Mouse (Mus musculus): ENCODE data around the gene Mdm4. TPM values are rescaled to one million over a fixed set of nuclear protein-coding genes. Genes with fewer than 3 reads are reported as not detected.

Gene Mdm4
- polyA plus RNA-seq, 2 experiments = 45.6 to 132 TPM

DNA sequence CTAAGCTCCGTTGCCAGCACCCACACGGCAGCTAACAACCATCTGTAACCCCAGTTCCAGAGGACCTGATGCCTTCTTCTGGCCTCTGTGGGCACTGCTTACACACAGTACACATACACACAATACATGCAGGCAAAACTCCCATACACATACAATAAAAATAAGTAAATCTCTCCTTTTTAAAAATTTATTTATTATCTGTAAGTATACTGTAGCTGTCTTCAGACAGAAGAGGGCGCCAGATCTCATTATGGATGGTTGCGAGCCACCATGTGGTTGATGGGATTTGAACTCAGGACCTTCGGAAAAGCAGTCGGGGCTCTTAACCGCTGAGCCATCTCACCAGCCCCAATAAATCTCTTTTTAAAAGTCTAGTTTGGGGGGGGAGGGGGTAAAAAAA lies 9.0 kb downstream of the Mdm4 start:
- WGBS = 96% methylated on average over 7 of the region's 7 CpGs
- ATAC-seq (ENCODE audit: low FRiP score, low read depth) = no peak
- H3K36me3 ChIP-seq (ENCODE audit: control insufficient read depth, insufficient read depth, low read length) = peaks cover 20% of the 10 kb centered on the region
- no peak for DNase-seq (ENCODE audit: low spot score)
- peaks cover 6% of the 10 kb centered on the region for H3K4me1 ChIP-seq (ENCODE audit: control insufficient read depth, insufficient read depth, low read length)
- H3K9me3 ChIP-seq (ENCODE audit: control insufficient read depth, low read length) = no peaks in the 10 kb centered on the region
- H3K9ac ChIP-seq (ENCODE audit: low read depth, low read length, severe bottlenecking) = no peak overlapping the region
- no peak overlapping the region for H3K4me3 ChIP-seq (replicated peaks; ENCODE audit: low read length)
- no peak for TF ChIP-seq POLR2A (IDR thresholded peaks at IDR 0.05; ENCODE audit: borderline replicate concordance, extremely low read depth, insufficient read depth, insufficient read length)
- no peaks in the 10 kb centered on the region for H3K27me3 ChIP-seq (ENCODE audit: control insufficient read depth, insufficient read depth, low read length)
- H3K4me2 ChIP-seq (replicated peaks; ENCODE audit: low read depth, low read length, severe bottlenecking) = no peak overlapping the region
- H3K27ac ChIP-seq (replicated peaks; ENCODE audit: low read depth, low read length) = no peak overlapping the region

DNA sequence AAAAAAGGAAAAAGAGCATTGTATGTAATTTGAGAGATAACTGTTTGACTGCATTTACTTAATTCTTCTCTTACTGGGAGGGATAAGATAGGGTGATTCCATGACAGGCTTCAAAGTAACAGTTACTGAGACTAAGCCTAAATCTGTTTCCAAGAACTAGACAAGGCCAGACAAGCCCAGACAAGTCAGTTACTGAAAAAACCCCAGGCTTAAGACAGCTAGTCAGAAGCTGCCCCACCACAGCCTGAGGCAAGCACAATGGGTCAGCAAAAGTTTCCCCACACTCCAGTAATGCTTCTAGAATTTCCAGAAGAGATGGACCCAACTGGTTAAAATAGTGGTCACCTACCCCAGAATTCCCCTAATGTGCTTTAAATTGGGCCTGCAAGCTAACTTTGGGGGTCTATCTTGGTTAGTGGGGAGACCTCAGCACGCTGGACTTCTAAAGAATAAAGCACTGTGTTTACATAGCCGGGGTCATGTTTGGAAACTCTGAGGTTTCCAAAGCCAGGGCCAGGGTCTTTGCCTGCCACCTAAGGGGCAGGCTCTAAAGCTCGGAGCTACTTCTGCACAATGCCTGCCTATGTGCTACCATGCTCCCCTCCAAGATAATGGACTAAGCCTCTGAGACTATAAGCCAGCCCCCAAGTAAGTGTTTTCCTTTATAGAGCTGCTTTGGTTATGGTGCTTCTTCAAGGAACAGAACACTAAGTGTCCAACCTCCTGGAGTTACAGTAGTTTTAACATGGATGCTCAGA lies 10.0 kb downstream of the Mdm4 start:
- DNase-seq (ENCODE audit: low spot score) = no peak
- no peak overlapping the region for H3K4me3 ChIP-seq (replicated peaks; ENCODE audit: low read length)
- peaks cover 6% of the 10 kb centered on the region for H3K4me1 ChIP-seq (ENCODE audit: control insufficient read depth, insufficient read depth, low read length)
- no peak for TF ChIP-seq POLR2A (IDR thresholded peaks at IDR 0.05; ENCODE audit: borderline replicate concordance, extremely low read depth, insufficient read depth, insufficient read length)
- no peaks in the 10 kb centered on the region for H3K27me3 ChIP-seq (ENCODE audit: control insufficient read depth, insufficient read depth, low read length)
- 82% methylated on average over 3 of the region's 3 CpGs for WGBS
- H3K9me3 ChIP-seq (ENCODE audit: control insufficient read depth, low read length) = no peaks in the 10 kb centered on the region
- H3K9ac ChIP-seq (ENCODE audit: low read depth, low read length, severe bottlenecking) = no peak overlapping the region
- H3K4me2 ChIP-seq (replicated peaks; ENCODE audit: low read depth, low read length, severe bottlenecking) = no peak overlapping the region
- peaks cover 30% of the 10 kb centered on the region for H3K36me3 ChIP-seq (ENCODE audit: control insufficient read depth, insufficient read depth, low read length)
- ATAC-seq (ENCODE audit: low FRiP score, low read depth) = no peak
- H3K27ac ChIP-seq (replicated peaks; ENCODE audit: low read depth, low read length) = no peak overlapping the region

DNA sequence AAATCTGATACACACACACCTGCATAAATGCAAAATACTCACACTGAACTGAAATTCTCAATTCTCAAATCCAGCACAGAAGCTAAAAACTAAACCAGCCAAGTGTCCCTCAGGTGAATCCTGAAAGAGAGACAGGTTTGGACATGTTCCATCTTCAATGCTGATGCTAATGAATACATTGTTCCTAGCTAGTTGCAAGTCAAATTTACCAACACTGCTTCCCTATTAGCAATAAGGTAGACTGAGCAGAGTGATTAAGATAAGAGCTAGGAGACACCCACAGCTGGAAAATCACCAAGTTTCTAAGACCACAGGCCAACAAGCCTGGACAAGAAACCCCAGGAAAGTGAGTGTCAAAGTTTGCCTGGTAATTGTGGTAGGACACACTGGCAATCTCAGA lies 11.0 kb downstream of the Mdm4 start:
- no peak overlapping the region for H3K27ac ChIP-seq (replicated peaks; ENCODE audit: low read depth, low read length)
- no peak for DNase-seq (ENCODE audit: low spot score)

DNA sequence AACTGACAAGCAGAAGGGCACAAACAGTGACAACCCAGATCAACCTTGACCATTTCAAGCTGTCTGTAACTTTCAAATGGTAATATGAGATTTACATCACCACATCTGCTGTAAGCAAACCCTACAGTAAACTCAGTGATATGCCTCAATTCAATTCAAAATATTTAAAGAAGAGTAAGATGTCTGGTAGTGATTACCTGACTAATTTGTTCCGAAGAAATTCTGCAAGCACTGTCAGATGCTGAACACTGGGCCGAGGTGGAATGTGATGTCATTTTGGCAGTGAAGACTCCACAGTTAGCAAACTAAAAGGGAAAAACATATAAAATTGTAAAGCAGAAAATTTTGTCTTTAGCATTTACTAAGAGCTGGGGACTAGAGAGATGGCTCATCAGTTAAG lies 11.8 kb downstream of the Mdm4 start:
- DNase-seq (ENCODE audit: low spot score) (no peak), ATAC-seq (ENCODE audit: low FRiP score, low read depth) (no peak)
- H3K27me3 ChIP-seq (ENCODE audit: control insufficient read depth, insufficient read depth, low read length) = no peaks in the 10 kb centered on the region
- H3K4me3 ChIP-seq (replicated peaks; ENCODE audit: low read length) = no peak overlapping the region
- no peaks in the 10 kb centered on the region for H3K9me3 ChIP-seq (ENCODE audit: control insufficient read depth, low read length)
- H3K4me1 ChIP-seq (ENCODE audit: control insufficient read depth, insufficient read depth, low read length) = no peaks in the 10 kb centered on the region
- TF ChIP-seq POLR2A (IDR thresholded peaks at IDR 0.05; ENCODE audit: borderline replicate concordance, extremely low read depth, insufficient read depth, insufficient read length) = no peak
- H3K36me3 ChIP-seq (ENCODE audit: control insufficient read depth, insufficient read depth, low read length) = peaks cover 47% of the 10 kb centered on the region
- no peak overlapping the region for H3K4me2 ChIP-seq (replicated peaks; ENCODE audit: low read depth, low read length, severe bottlenecking)
- no peak overlapping the region for H3K9ac ChIP-seq (ENCODE audit: low read depth, low read length, severe bottlenecking)
- no peak overlapping the region for H3K27ac ChIP-seq (replicated peaks; ENCODE audit: low read depth, low read length)
- WGBS = 81% methylated on average over 2 of the region's 2 CpGs

More for the DNA sequence above, 11.0 kb downstream of the Mdm4 start:
- peaks cover 40% of the 10 kb centered on the region for H3K36me3 ChIP-seq (ENCODE audit: control insufficient read depth, insufficient read depth, low read length)
- ATAC-seq (ENCODE audit: low FRiP score, low read depth) = no peak
- H3K4me1 ChIP-seq (ENCODE audit: control insufficient read depth, insufficient read depth, low read length) = peaks cover 4% of the 10 kb centered on the region
- no peak for TF ChIP-seq POLR2A (IDR thresholded peaks at IDR 0.05; ENCODE audit: borderline replicate concordance, extremely low read depth, insufficient read depth, insufficient read length)
- H3K9ac ChIP-seq (ENCODE audit: low read depth, low read length, severe bottlenecking) = no peak overlapping the region
- H3K4me2 ChIP-seq (replicated peaks; ENCODE audit: low read depth, low read length, severe bottlenecking) = no peak overlapping the region
- H3K4me3 ChIP-seq (replicated peaks; ENCODE audit: low read length) = no peak overlapping the region
- no peaks in the 10 kb centered on the region for H3K9me3 ChIP-seq (ENCODE audit: control insufficient read depth, low read length)
- H3K27me3 ChIP-seq (ENCODE audit: control insufficient read depth, insufficient read depth, low read length) = no peaks in the 10 kb centered on the region

DNA sequence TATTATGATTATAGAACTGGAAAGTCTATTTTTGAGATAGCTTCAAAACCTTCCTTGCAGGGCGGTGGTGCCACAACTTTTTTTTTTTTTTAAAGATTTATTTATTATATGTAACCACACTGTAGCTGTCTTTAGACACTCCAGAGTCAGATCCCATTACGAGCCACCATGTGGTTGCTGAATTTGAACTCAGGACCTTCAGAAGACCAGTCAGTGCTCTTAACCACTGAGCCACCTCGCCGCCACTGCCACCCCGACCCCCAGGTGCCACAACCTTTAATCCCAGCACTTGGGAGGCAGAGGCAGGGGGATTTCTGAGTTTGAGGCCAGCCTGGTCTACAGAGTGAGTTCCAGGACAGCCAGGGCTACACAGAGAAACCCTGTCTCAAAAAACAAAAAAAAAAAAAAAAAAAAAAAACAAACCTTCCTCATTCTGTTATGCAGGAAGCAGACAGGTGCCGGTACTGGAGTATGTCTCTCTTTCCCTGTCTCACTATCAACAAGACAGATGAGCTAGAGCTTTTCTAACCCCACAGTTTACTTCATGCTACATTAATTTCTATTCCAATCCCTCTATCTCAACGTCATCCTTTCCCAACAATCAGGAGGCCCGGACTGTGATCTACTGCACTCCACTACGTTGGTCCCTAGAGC lies 13.5 kb downstream of the Mdm4 start:
- ATAC-seq (ENCODE audit: low FRiP score, low read depth) = no peak
- no peak overlapping the region for H3K9ac ChIP-seq (ENCODE audit: low read depth, low read length, severe bottlenecking)
- no peaks in the 10 kb centered on the region for H3K4me1 ChIP-seq (ENCODE audit: control insufficient read depth, insufficient read depth, low read length)
- 92% methylated on average over 9 of the region's 9 CpGs for WGBS
- H3K27me3 ChIP-seq (ENCODE audit: control insufficient read depth, insufficient read depth, low read length) = no peaks in the 10 kb centered on the region
- H3K4me2 ChIP-seq (replicated peaks; ENCODE audit: low read depth, low read length, severe bottlenecking) = no peak overlapping the region
- H3K9me3 ChIP-seq (ENCODE audit: control insufficient read depth, low read length) = no peaks in the 10 kb centered on the region
- H3K27ac ChIP-seq (replicated peaks; ENCODE audit: low read depth, low read length) = no peak overlapping the region
- no peak for TF ChIP-seq POLR2A (IDR thresholded peaks at IDR 0.05; ENCODE audit: borderline replicate concordance, extremely low read depth, insufficient read depth, insufficient read length)
- H3K4me3 ChIP-seq (replicated peaks; ENCODE audit: low read length) = no peak overlapping the region
- no peak for DNase-seq (ENCODE audit: low spot score)
- H3K36me3 ChIP-seq (ENCODE audit: control insufficient read depth, insufficient read depth, low read length) = peaks cover 57% of the 10 kb centered on the region
